Mouse (Mus musculus) spleen, postnatal 4 days (tissue): ENCODE data around the gene Ttyh1.

Experiments used
- DNase-seq, 2 experiments: peaks; one replicate each; pipeline ENCODE4 v3.0.0; 2022; ENCODE audit warnings: low spot score in 2 of 2

Gene Ttyh1

GRCm38 (mm10) chr7:4170193-4170938 lies 51.2 kb downstream of the Ttyh1 start:
- DNase-seq: no peak

GRCm38 (mm10) chr7:4178438-4178837 lies 59.2 kb downstream of the Ttyh1 start:
- DNase-seq: no peak
